Comparison of ENCODE assay signal across 27 mouse cellular contexts in genomic region chr9:62658016-62658415, GRCm38 (mm10). TPM values are rescaled to one million over a fixed set of nuclear protein-coding genes. Genes with fewer than 3 reads are reported as not detected.
"Had no signal": no experiment of that assay in that cellular context is flagged by ENCODE, and none has a peak within 500 bp of the region (broad histone marks: within the 10 kb centered on the region; RNA-seq: fewer than 3 reads in every experiment).

No protein-coding gene starts in this region.

- DNase-seq: gastrocnemius, adult 2 months; gastrocnemius, postnatal 10 days; gastrocnemius, postnatal 25 days; heart, adult 18-20 months; heart, postnatal 10 days; heart, postnatal 4 days; kidney, adult 11 months; kidney, adult 2 months; kidney, adult 9 months; kidney, postnatal 14 days; kidney, postnatal 36 days; layer of hippocampus, adult 9-11 months; layer of hippocampus, postnatal 36 days; liver had no signal

- H3K9me3 ChIP-seq: heart, embryonic 10.5 days; heart, embryonic 12.5 days; hindbrain, embryonic 10.5 days; hindbrain, embryonic 12.5 days; hindbrain, embryonic 15.5 days; kidney, embryonic 15.5 days; limb, embryonic 10.5 days; limb, embryonic 12.5 days had no signal

- H3K4me1 ChIP-seq: heart, embryonic 10.5 days; heart, embryonic 12.5 days; hindbrain, embryonic 12.5 days; hindbrain, embryonic 15.5 days had no signal

- H3K27ac ChIP-seq: gastrocnemius, adult 2 months; heart, embryonic 10.5 days; hindbrain, embryonic 10.5 days; hindbrain, embryonic 12.5 days; hindbrain, embryonic 15.5 days; hindbrain, postnatal 0 days; kidney, embryonic 15.5 days; kidney, postnatal 0 days; limb, embryonic 10.5 days; limb, embryonic 12.5 days had no signal

- H3K4me3 ChIP-seq: gastrocnemius, adult 2 months; heart, embryonic 10.5 days; heart, embryonic 12.5 days; hindbrain, embryonic 10.5 days; hindbrain, embryonic 12.5 days; hindbrain, embryonic 15.5 days; kidney, embryonic 15.5 days; limb, embryonic 10.5 days; limb, embryonic 12.5 days had no signal

- H3K9ac ChIP-seq: heart, embryonic 12.5 days; hindbrain, embryonic 12.5 days; hindbrain, embryonic 15.5 days; kidney, embryonic 15.5 days; limb, embryonic 12.5 days had no signal

- H3K27me3 ChIP-seq: heart, embryonic 12.5 days; hindbrain, embryonic 12.5 days; hindbrain, embryonic 15.5 days; kidney, embryonic 15.5 days had no signal

- ATAC-seq: hindbrain, postnatal 0 days; intestine, embryonic 16.5 days had no signal

- H3K36me3 ChIP-seq: heart, embryonic 10.5 days; heart, embryonic 12.5 days; hindbrain, embryonic 10.5 days; hindbrain, embryonic 12.5 days; hindbrain, embryonic 15.5 days; kidney, embryonic 15.5 days; limb, embryonic 10.5 days; limb, embryonic 12.5 days had no signal

- H3K4me2 ChIP-seq: heart, embryonic 12.5 days; hindbrain, embryonic 12.5 days; hindbrain, embryonic 15.5 days; kidney, embryonic 15.5 days; limb, embryonic 12.5 days; liver, embryonic 11.5 days had no signal

RNA-seq across cellular contexts. Expression of gene Itga11, which starts 19.6 kb away (rescaled TPM):
- total RNA-seq: granulocyte monocyte progenitor cell, adult 5-6 weeks had no signal
